Mouse (Mus musculus) brain, embryonic 18.5 days (tissue): Measurements from ENCODE around the gene Gast.
"Not testable (repeated sequence)": the region's sequence is repeated elsewhere in the genome, so short reads cannot be mapped to it uniquely, and the experiment has no call there.

Experiments
- DNase-seq: peaks from one replicate; pipeline ENCODE4 v3.0.0-alpha.2; 2012; ENCODE audit warnings: low read depth, low spot score

The Gast gene

GRCm38 (mm10) chr11:100361059-100361458 lies 26.9 kb downstream of the Gast start:
- DNase-seq, result not testable (repeated sequence)

DNA sequence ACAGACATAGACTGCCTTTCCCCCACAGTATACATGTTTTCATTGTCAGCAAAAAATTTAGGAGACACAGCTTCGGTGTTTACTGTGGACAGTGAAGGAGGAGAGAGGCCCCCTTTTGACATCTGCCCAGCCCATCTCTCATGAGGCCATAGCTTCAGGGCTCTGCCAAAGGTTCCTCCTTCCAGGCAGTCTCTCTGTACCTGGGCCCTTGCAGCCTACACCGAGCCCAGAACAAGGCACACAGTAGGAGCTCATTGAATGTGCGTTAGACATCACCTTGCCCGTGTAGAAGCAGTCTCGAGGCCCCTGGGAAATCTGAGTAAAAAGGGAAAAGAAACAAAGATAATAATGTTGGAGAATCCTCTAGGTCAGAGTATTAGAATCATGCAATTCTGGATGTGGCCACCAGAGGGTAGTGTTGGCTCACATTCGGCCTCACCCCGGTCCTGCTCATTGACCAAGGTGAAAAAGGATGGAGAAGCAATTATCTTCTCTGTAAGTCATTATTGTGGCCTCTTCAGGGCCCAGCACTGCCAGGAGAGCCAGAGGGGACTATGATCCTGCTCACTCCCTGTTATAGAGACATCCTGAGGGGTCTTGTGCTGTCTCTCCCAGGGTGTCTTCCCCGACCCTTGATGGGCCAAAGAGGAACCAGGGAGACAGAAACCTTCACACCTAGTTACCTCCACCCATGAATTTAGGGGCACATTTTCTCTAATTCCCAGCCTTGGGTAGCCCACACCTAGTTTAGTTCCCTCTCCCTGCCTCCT lies 28.2 kb downstream of the Gast start:
- DNase-seq, result no peak

DNA sequence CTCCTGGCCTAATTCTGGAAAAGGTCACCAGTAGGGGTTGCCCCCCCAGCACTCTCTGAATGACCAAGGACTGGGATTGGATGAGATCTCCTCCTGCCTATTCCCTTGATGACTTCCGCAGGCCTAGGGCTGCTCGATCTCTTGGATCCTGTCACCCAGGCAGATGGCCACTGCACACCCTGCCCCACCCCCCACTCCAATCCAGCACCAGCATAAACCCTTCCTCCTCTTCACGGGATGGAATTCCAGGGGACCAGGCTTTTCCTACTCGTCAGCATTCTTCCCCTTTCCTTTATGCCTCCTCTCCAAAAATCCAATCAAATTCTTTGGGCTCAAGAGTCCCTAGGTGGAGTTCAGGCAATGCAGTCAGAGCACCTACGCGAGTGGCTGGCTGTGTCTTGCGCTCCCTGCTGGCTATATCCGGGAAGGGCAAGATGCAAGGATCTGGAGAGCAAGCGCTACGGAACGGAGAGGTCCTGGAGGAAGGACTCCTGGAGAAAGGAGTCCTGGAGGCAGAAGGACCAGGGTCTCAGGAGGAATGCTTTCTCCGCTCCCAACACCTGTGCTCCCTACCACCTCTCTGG lies 28.9 kb downstream of the Gast start:
- DNase-seq, result no peak

DNA sequence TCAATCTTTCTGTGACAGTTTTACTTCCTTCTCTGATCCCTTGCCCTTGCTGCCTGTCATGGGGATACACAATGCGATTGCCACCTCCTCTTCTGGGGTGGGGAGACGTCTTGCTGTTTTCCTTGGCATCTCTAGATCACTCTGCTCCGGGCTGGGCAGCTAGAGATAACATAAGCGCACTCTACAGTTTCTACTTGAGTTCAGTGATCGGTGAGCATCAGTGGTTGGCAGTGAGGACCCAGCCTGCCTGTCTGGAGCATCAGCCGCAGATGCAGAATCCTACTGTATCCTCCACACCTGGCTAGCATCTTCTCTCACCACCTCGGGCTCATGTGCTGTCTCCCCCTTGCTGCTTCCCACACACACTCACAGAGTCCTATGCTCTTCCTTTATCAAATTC lies 34.9 kb downstream of the Gast start:
- no peak for DNase-seq

DNA sequence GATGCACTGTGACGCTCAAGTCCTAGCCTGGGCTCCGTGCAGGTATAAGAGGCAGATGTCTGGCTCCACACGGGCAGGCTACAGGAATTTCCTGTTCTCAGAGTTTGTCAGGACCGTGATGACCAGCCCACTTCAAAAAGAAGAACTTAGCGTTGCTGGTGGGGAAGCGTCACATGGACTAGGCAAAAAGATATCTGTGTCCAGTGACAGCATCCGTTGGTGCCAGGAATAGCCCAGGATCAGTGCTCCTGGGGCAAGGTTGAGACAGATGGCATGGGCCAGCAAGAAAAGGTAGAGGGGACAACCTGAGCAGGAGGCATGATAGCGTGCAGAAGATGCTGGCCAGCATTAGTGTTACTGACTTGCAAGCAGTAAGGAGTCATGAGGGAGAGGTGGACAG lies 35.6 kb downstream of the Gast start:
- no peak for DNase-seq

- DNase-seq, result no peak
Measured at GRCm38 (mm10) chr11:100371981-100372558, 37.9 kb downstream of the Gast start.

DNA sequence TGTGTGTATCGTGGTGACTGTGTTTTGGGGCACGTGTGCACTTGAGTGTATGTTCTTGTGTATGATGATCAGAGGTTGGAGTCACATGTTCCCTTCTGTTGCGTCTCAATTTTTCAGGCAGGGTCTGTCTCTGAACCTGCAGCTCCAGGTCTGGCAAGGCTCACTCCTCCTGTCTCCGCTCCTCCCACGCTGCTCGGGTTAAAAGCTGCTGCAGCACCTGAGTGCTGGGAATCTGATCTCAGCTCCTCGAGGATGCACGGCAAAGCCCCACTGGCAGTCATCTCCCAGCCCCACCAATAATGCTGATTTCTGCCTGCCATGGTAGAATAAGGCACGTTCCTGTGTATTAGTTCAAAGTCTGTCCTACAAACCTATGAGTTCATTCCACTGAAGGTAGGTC lies 40.9 kb downstream of the Gast start:
- DNase-seq, result no peak

DNA sequence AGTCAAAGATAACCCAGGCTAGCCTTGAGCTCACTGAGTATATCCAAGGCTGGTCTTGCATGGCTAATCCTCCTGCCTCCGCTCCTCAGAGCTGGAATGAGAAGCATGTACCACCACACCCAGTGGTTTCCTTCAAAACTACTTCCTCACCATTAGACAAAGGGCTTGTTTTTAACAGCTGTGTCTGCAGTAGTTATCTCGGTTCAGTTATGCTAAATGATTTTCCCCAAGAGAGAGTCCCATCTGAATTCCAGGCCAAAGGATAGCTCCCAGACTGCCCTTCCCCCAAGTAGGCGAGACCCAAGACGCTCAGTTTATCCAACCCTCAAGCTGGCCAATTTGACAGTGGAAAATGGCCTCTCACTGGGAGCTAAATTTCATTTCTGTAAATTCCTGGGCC lies 41.8 kb downstream of the Gast start:
- DNase-seq, result no peak

- DNase-seq, result no peak
Measured at GRCm38 (mm10) chr11:100376746-100377389, 42.7 kb downstream of the Gast start.

DNA sequence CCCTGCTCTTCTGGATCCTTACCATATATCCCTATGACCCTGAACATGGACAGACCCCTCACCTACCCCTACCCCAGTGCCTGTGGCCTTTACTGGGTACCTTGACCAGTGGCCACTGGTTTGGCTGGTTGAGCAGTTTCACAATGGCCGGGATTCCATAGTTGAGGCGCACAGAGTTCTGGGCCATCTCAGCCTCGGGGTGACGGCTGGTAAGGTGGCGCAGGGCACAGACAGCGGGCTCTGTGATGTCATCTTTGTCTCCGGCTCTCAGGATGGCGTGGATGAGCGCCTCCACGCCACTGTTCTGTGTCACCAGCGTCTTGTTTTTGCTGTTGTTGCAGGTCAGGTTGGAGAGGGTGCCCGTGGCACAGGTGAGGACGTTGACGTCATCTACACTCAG lies 43.8 kb downstream of the Gast start:
- no peak for DNase-seq

GRCm38 (mm10) chr11:100378446-100378845 lies 44.2 kb downstream of the Gast start:
- no peak for DNase-seq

DNA sequence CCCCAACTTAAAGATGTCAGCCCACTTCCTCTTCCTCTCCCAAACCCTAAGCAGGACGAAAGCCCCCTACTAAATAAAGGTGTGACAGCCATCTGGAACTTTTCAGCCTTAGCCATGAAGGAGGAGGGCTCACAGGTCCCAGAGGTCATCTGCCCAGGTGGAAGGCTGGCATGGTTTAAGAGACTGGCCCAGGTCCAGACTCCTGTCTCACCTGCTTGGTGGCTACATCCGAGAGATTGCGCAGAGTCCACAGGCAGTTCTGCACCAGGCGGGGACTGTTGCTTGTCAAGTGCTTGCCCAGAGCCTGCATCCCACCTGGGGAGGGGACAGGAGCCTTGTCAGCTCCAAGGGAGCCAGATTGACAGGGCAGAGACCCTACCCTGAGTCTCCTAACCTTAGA lies 45.1 kb downstream of the Gast start:
- no peak for DNase-seq

DNA sequence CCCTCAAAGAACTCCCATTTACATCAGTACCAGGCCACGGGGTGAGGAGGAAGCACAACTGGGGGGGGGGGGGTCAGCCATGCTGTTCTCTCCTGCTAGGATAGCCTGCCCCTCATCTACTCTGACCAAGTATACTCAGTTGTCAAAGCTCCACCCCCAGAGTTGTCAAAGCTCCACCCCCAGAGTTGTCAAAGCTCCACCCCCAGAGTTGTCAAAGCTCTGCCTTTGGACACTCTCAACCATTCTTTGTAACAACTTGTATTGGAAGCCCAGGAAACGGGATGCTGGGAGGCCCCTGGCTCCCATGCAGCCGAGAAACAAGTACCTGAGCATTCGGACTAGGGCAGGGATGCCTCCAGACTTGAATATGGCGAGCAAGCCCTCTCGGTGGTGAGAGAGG lies 48.5 kb downstream of the Gast start:
- no peak for DNase-seq

GRCm38 (mm10) chr11:100385016-100385415 lies 50.8 kb downstream of the Gast start:
- no peak for DNase-seq

DNA sequence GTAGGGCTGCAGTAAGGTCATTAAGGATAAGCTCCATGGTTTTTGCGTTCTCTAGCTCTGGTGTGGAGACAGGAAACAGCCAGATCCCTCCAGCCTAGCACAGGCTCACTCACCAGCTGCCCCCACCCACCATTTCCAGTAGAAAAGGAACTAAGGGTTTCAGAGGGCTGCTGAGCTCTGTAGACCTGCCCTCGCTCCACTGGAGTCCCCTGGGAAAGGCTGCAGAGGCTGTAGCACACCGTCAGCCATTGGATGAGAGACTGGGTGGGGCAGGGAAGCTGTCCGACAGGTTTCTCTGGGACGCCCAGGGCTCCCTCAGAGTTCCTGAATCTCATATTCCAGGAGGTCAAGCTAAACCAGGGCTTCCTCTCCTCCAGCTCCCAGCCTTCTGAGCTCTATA lies 52.4 kb downstream of the Gast start:
- DNase-seq, result no peak
